35 mouse cellular contexts compared by ENCODE assay signal in genomic region chr1:153908208-153908607, GRCm38 (mm10). TPM values are rescaled to one million over a fixed set of nuclear protein-coding genes. Genes with fewer than 3 reads are reported as not detected.
"Had no signal": no experiment of that assay in that cellular context is flagged by ENCODE, and none has a peak within 500 bp of the region (broad histone marks: within the 10 kb centered on the region; RNA-seq: fewer than 3 reads in every experiment).

No protein-coding gene starts in this region.

- H3K27me3 ChIP-seq: limb, embryonic 12.5 days; limb, embryonic 15.5 days; liver, embryonic 12.5 days; liver, embryonic 15.5 days had no signal

- H3K4me3 ChIP-seq: left cerebral cortex, adult 2 months; limb, embryonic 12.5 days; limb, embryonic 15.5 days; liver, embryonic 12.5 days; liver, embryonic 15.5 days; myocyte had no signal

- DNase-seq: kidney, adult 18-20 months; kidney, adult 9 months; kidney, postnatal 14 days; kidney, postnatal 4 days; layer of hippocampus, postnatal 36 days; left cerebral cortex, postnatal 4 days; lung, adult 2 months; lung, postnatal 14 days; lung, postnatal 4 days; right cerebral cortex, adult 18-20 months; right cerebral cortex, postnatal 14 days; right cerebral cortex, postnatal 4 days; thymus, adult 2 months; thymus, postnatal 14 days; thymus, postnatal 4 days had no signal

- H3K4me1 ChIP-seq: limb, embryonic 15.5 days had no signal

- H3K27ac ChIP-seq: limb, embryonic 12.5 days; limb, embryonic 15.5 days; liver, embryonic 12.5 days; liver, embryonic 15.5 days; stomach, postnatal 0 days had no signal

- ATAC-seq: inflammation-experienced regulatory T-cells, adult 6 months; intestine, embryonic 16.5 days; liver, embryonic 12.5 days had no signal

- H3K4me2 ChIP-seq: limb, embryonic 12.5 days; limb, embryonic 15.5 days; liver, embryonic 12.5 days; liver, embryonic 15.5 days had no signal

- H3K9ac ChIP-seq: limb, embryonic 12.5 days; limb, embryonic 15.5 days; liver, embryonic 12.5 days; liver, embryonic 15.5 days had no signal

- H3K9me3 ChIP-seq: limb, embryonic 12.5 days; limb, embryonic 15.5 days; liver, embryonic 12.5 days; liver, embryonic 15.5 days had no signal

RNA-seq across cellular contexts. Expression of gene Teddm2, which starts 8.2 kb away (rescaled TPM):
- total RNA-seq: megakaryocyte-erythroid progenitor cell, adult 5-6 weeks had no signal

RNA-seq across cellular contexts. Expression of gene Teddm1a, which starts 16.7 kb away (rescaled TPM):
- total RNA-seq: layer of hippocampus, adult 8-10 months; layer of hippocampus, postnatal 10 days; layer of hippocampus, postnatal 36 days; left cerebral cortex, adult 2 months; left cerebral cortex, postnatal 14 days; left cerebral cortex, postnatal 4 days; megakaryocyte progenitor cell, adult 5-6 weeks; megakaryocyte-erythroid progenitor cell, adult 5-6 weeks; monocyte, adult 5-6 weeks had no signal
- polyA plus RNA-seq: intestine, embryonic 16.5 days; kidney, embryonic 16.5 days; limb, embryonic 12.5 days; limb, embryonic 15.5 days; liver, embryonic 12.5 days; liver, embryonic 15.5 days; lung, adult 2 months; lung, embryonic 16.5 days; myocyte; neural tube, embryonic 11.5 days; neural tube, embryonic 14.5 days; stomach, embryonic 14.5 days; stomach, postnatal 0 days; thymus, adult 2 months had no signal

RNA-seq across cellular contexts. Expression of gene Teddm1b, which starts 34.1 kb away (rescaled TPM):
- total RNA-seq: layer of hippocampus, adult 8-10 months; layer of hippocampus, postnatal 10 days; left cerebral cortex, postnatal 14 days; left cerebral cortex, postnatal 4 days; megakaryocyte progenitor cell, adult 5-6 weeks; megakaryocyte-erythroid progenitor cell, adult 5-6 weeks; monocyte, adult 5-6 weeks had no signal
- polyA plus RNA-seq: lung, adult 2 months had no signal
